Mouse (Mus musculus): ENCODE measurements at regions not wholly inside any gene's neighbourhood (a gene's known extent, or its start where the extent isn't known, plus 50 kb on each side); places are given as distances from the start of the nearest gene placed in this dataset.

GRCm38 (mm10) chr4:46258774-46259173 is 62.7 kb upstream of the Xpa start:
- TF ChIP-seq CHD2 (IDR thresholded peaks at IDR 0.05; ENCODE audit: low read depth, low read length) (no peak), ZC3H11A (IDR thresholded peaks at IDR 0.05; ENCODE audit: borderline replicate concordance, low read depth, low read length) (no peak)
